Comparison of ENCODE assay signal across 10 mouse cellular contexts in genomic region chr14:48710062-48710870, GRCm38 (mm10). TPM values are rescaled to one million over a fixed set of nuclear protein-coding genes. Genes with fewer than 3 reads are reported as not detected.
DNase-seq lines count a peak whose midpoint lies in the region; ATAC-seq lines count a peak whose summit lies in the region.
"Had no signal": no experiment of that assay in that cellular context is flagged by ENCODE, and none has a peak within 500 bp of the region (broad histone marks: within the 10 kb centered on the region; RNA-seq: fewer than 3 reads in every experiment).

No protein-coding gene starts in this region.

- H3K4me3 ChIP-seq in forebrain, embryonic 12.5 days (replicated peaks): no peak overlapping the region
- no peak overlapping the region; the same call in 1 of the 2 replicates for H3K4me3 ChIP-seq in liver, embryonic 11.5 days (ENCODE audit: low read depth, low read length)
- no peak overlapping the region for H3K4me3 ChIP-seq in stomach, embryonic 15.5 days (replicated peaks)

- ATAC-seq in forebrain, embryonic 12.5 days (ENCODE audit: low FRiP score): no peak
- ATAC-seq in liver, embryonic 11.5 days (replicated peaks; ENCODE audit: low FRiP score): no peak
- no peak for ATAC-seq in stomach, embryonic 15.5 days (ENCODE audit: insufficient read depth, low FRiP score, low read depth)

- H3K9ac ChIP-seq in forebrain, embryonic 12.5 days: no peak overlapping the region
- H3K9ac ChIP-seq in liver, embryonic 11.5 days (ENCODE audit: low read depth, low read length): no peak overlapping the region
- H3K9ac ChIP-seq in stomach, embryonic 15.5 days: no peak overlapping the region

- peaks cover 27% of the 10 kb centered on the region; the same call in 1 of the 2 replicates for H3K27me3 ChIP-seq in forebrain, embryonic 12.5 days
- peaks cover 15% of the 10 kb centered on the region for H3K27me3 ChIP-seq in liver, embryonic 11.5 days (replicated peaks; ENCODE audit: control insufficient read depth, insufficient read depth, low read length)
- H3K27me3 ChIP-seq in stomach, embryonic 15.5 days (replicated peaks): peaks cover 27% of the 10 kb centered on the region

- peak; percentile 6 for DNase-seq in left cerebral cortex, postnatal 4 days
- DNase-seq in left cerebral cortex, adult 11 months (ENCODE audit: low spot score): no peak
- DNase-seq in liver, embryonic 11.5 days (ENCODE audit: low spot score): no peak
- DNase-seq in gastrocnemius, postnatal 10 days: no peak
- no peak for DNase-seq in thymus, postnatal 4 days
- DNase-seq in spleen, postnatal 36 days (ENCODE audit: low spot score in 2 of 2): no peak

- 28% methylated on average over 11 of the region's 11 CpGs for WGBS in forebrain, embryonic 12.5 days
- WGBS in liver, embryonic 11.5 days: 60% methylated on average over 11 of the region's 11 CpGs
- WGBS in stomach, embryonic 15.5 days: 57% methylated on average over 11 of the region's 11 CpGs

- H3K9me3 ChIP-seq in forebrain, embryonic 12.5 days: no peaks in the 10 kb centered on the region
- H3K9me3 ChIP-seq in liver, embryonic 11.5 days (ENCODE audit: control insufficient read depth, low read length): no peaks in the 10 kb centered on the region
- H3K9me3 ChIP-seq in stomach, embryonic 15.5 days: no peaks in the 10 kb centered on the region

- H3K36me3 ChIP-seq in forebrain, embryonic 12.5 days (replicated peaks): no peaks in the 10 kb centered on the region
- H3K36me3 ChIP-seq in liver, embryonic 11.5 days (ENCODE audit: control insufficient read depth, insufficient read depth, low read length): no peaks in the 10 kb centered on the region
- no peaks in the 10 kb centered on the region for H3K36me3 ChIP-seq in stomach, embryonic 15.5 days

- H3K4me1 ChIP-seq in forebrain, embryonic 12.5 days: peaks cover 31% of the 10 kb centered on the region
- no peaks in the 10 kb centered on the region for H3K4me1 ChIP-seq in liver, embryonic 11.5 days (replicated peaks; ENCODE audit: control insufficient read depth, insufficient read depth, low read length)
- H3K4me1 ChIP-seq in stomach, embryonic 15.5 days: 0 out of 2 replicates have a peak, but pooled peaks cover 7% of the 10 kb centered on the region

- peak overlapping the region; percentile 52 for H3K4me2 ChIP-seq in forebrain, embryonic 12.5 days
- H3K4me2 ChIP-seq in liver, embryonic 11.5 days: peak overlapping the region; percentile 56
- H3K4me2 ChIP-seq in stomach, embryonic 15.5 days: peak overlapping the region; percentile 43

- intact Hi-C loops in left cerebral cortex, postnatal 4 days (cut with DNase I): no loop called here

- H3K27ac ChIP-seq in forebrain, embryonic 12.5 days: peak overlapping the region; percentile 48
- H3K27ac ChIP-seq in liver, embryonic 11.5 days (ENCODE audit: low read depth, low read length): no peak overlapping the region
- H3K27ac ChIP-seq in stomach, embryonic 15.5 days: no peak overlapping the region

RNA-seq across cellular contexts. Expression of gene Otx2, which starts 36.6 kb away (rescaled TPM):
- total RNA-seq in left cerebral cortex, postnatal 4 days (2021): under 1 TPM; 0.36 to 0.64 TPM
- polyA plus RNA-seq in forebrain, embryonic 12.5 days (2016; fragmentation: Nextera tagmentation; extraction: Ambion mirVana): 56.7 and 59.3 TPM in 2 replicates
- polyA plus RNA-seq in liver, embryonic 11.5 days (2014; fragmentation: Nextera tagmentation; extraction: Ambion mirVana): not detected in 2 replicates
- 0.22 TPM in 1 of 2 replicates, not detected in the other for polyA plus RNA-seq in stomach, embryonic 15.5 days (2015; fragmentation: Nextera tagmentation; extraction: Ambion mirVana)
- total RNA-seq in gastrocnemius, postnatal 10 days (2021): not detected
- total RNA-seq: hematopoietic stem cell, adult 5-6 weeks had no signal
- polyA plus RNA-seq: liver, embryonic 16.5 days had no signal

Comparison
In these comparisons a context has a peak if more than half of its experiments do, and no peak if none do; other contexts are left out.
1. RNA of gene Otx2, which starts 36.6 kb away (polyA plus RNA-seq): 56.7 to 59.3 TPM in forebrain, embryonic 12.5 days; 0.22 TPM in stomach, embryonic 15.5 days and not detected in liver, embryonic 11.5 days; every median in the first group is over 10 times any median in the second.
2. Peak in every context shown above with its lines, with median percentiles within 50 percentile points of each other: H3K4me2 ChIP-seq.